Mouse (Mus musculus) c-Kit-positive CD71-positive TER-119-positive erythroid progenitor cells, embryonic 14.5 days (primary cell): Measurements from ENCODE around the gene Ano8.

ENCODE experiments used
- DNase-seq: peaks from one replicate; pipeline ENCODE4 v3.0.0-alpha.2; 2013; ENCODE audit warnings: low spot score

Ano8 gene

GRCm38 (mm10) chr8:71470913-71471255, 14.9 kb downstream of the Ano8 start:
- no peak for DNase-seq

GRCm38 (mm10) chr8:71470146-71470912, 15.4 kb downstream of the Ano8 start:
- no peak for DNase-seq

GRCm38 (mm10) chr8:71469411-71469810, 16.4 kb downstream of the Ano8 start:
- DNase-seq, result no peak

- DNase-seq, result peak; percentile 99
These were observed 16.8 kb downstream of the Ano8 start, which contains the start of gene Dda1 for GRCm38 (mm10) chr8:71468916-71469315. Dda1 (plus strand) TSS chr8:71469199.

- no peak for DNase-seq
These were observed 17.8 kb downstream of the Ano8 start for GRCm38 (mm10) chr8:71468001-71468400.

- DNase-seq, result no peak
These were observed 18.6 kb downstream of the Ano8 start for GRCm38 (mm10) chr8:71467201-71467600.

- no peak for DNase-seq
These were observed 19.6 kb downstream of the Ano8 start for GRCm38 (mm10) chr8:71466198-71466597.

- no peak for DNase-seq
These were observed 20.0 kb downstream of the Ano8 start for GRCm38 (mm10) chr8:71465733-71466132.

- peak; percentile 100 for DNase-seq
These were observed 21.0 kb downstream of the Ano8 start, which contains the start of gene Mrpl34 for GRCm38 (mm10) chr8:71464513-71465500. Mrpl34 (plus strand) TSS chr8:71464959.

- DNase-seq, result peak; percentile 93
These were observed 22.4 kb downstream of the Ano8 start, which contains the start of gene Abhd8 for GRCm38 (mm10) chr8:71463188-71464033. Abhd8 (minus strand) TSS chr8:71463655.

GRCm38 (mm10) chr8:71462786-71463185, 23.0 kb downstream of the Ano8 start:
- no peak for DNase-seq

GRCm38 (mm10) chr8:71462191-71462590, 23.6 kb downstream of the Ano8 start:
- no peak for DNase-seq

- no peak for DNase-seq
These were observed 24.5 kb downstream of the Ano8 start for GRCm38 (mm10) chr8:71461152-71461840.

GRCm38 (mm10) chr8:71460716-71461115, 25.0 kb downstream of the Ano8 start:
- no peak for DNase-seq

- DNase-seq, result no peak
These were observed 28.0 kb downstream of the Ano8 start for GRCm38 (mm10) chr8:71457659-71458270.

- peak; percentile 48 for DNase-seq
These were observed 28.9 kb downstream of the Ano8 start for GRCm38 (mm10) chr8:71456906-71457305.

GRCm38 (mm10) chr8:71454668-71455067, 31.1 kb downstream of the Ano8 start:
- DNase-seq, result no peak

- no peak for DNase-seq
These were observed 33.1 kb downstream of the Ano8 start for GRCm38 (mm10) chr8:71452669-71453068.

GRCm38 (mm10) chr8:71451777-71452176, 34.0 kb downstream of the Ano8 start:
- DNase-seq, result no peak

- no peak for DNase-seq
These were observed 34.4 kb downstream of the Ano8 start for GRCm38 (mm10) chr8:71451337-71451736.

GRCm38 (mm10) chr8:71445096-71445495, 40.7 kb downstream of the Ano8 start:
- no peak for DNase-seq
